Mouse (Mus musculus) bone marrow macrophage, adult 2 months (primary cell): ENCODE measurements around the gene Snx30.

Source experiments
- CTCF ChIP-seq: IDR thresholded peaks from 2 replicates; pipeline ENCODE4 v1.5.1; 2012; ENCODE audit warnings: low read depth, mild to moderate bottlenecking, low read length, moderate library complexity
- POLR2A ChIP-seq: IDR thresholded peaks from 2 replicates; pipeline ENCODE4 v1.6.1; 2012; ENCODE audit warnings: mild to moderate bottlenecking, low read depth, low read length, borderline replicate concordance

DNA sequence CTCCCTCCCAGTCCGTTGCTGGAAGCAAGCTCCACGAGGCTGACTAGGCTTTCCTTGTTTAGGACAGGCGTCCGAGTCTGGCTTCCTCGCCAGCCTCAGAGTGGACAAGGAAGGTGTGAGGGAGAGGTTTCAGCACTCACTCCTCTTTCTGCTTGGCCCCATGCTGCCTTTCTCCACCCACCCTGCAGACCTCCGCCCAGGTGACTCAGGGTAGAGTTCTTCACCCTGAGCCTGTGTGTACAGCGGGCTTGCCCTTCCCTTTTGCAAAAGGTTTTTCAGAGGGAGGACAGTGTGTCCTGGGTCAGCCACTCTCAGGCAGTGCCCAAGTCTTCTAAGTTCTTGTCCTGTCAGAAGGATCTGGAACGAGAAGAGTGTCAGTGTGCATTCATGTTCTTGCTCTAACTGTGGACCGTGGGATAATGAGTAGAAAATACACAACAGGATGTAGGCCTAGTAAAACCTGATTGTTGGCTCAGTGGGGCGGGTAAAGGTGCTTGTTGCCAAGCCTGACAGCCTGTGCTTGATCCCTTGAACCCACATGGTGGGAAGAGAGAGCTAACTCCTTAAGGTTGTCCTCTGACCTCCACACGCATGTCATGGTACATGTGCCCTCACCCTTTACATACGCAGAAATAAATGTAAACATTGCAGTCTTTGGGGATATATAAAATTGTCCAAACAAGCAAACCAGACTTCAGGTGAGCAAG lies 92.3 kb downstream of the Snx30 start:
- TF ChIP-seq CTCF = no peak
- TF ChIP-seq POLR2A = no peak
